Mouse (Mus musculus): ENCODE measurements around the gene Gm20547. TPM values are rescaled to one million over a fixed set of nuclear protein-coding genes. Genes with fewer than 3 reads are reported as not detected.

The Gm20547 gene
- total RNA-seq, 2 experiments from 2014 or later: not detected

DNA sequence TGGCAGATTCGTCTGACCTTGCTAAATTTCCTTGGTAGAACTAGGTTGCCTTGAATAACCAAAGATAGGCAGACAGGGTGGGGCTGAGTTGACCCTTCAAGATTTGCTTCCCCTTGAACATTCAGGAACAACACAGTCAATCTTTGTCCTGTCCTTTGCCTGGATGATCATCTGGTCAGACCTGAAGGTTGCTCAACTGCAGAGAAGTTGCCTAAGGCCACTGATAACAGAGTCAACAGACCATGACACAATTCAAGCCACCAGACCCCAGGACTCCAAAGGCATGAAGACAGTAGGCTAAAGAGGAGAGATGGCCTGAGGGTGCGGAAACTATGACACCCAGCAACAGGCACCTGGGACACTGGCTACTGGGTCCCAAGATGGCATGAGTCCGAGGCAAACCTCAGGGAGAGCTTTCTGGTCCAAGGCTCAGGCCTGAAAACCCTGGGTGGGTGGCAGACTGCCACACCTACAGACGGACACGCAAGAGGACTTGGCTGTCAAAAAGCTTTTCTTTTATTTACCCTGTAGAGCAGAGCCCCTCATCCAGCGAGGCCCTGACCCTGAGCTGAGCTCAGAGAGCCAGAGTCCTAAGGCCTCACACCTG lies 73.1 kb downstream of the Gm20547 start:
- ATAC-seq (ENCODE audit: poor library complexity, severe bottlenecking): no peak; the same call in 1 of the 2 replicates

DNA sequence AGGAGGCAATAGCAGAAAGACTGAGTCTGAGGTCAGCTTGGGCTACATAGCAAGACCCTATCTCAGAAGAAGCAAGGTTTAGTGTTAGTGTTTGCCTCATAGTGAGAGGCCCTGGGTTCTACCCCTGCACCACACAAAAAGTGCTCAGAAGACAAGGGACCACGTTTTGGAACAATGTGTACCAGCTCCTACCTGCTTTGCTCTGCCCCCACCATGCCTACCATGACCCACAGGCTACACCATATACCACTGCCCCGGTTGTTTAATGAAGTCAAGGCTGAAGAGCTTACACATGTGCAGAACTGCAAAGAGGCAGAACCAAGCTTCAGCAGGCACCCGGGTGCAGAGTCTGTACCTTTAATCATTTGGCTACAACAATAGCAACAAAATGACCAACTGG lies 74.7 kb downstream of the Gm20547 start:
- ATAC-seq (ENCODE audit: poor library complexity, severe bottlenecking): no peak

Other genes with a start within 250 kb of the Gm20547 start
Only the 30 nearest of the 37 such genes appear.
- gene Tnxb, start 211.5 kb downstream of the Gm20547 start, total RNA-seq (2015): 0.02 and 0.04 TPM in 2 replicates
- gene Tnxb, start 211.5 kb downstream of the Gm20547 start, total RNA-seq (2017): under 0.01 and 0.08 TPM in 2 replicates
- gene C4b, start 138.2 kb downstream of the Gm20547 start, total RNA-seq (2015): 0.52 and 1.7 TPM in 2 replicates
- 0.37 TPM in 1 of 2 replicates, not detected in the other for gene C4b, start 138.2 kb downstream of the Gm20547 start, total RNA-seq (2017)
- not detected in 2 replicates for gene Cyp21a1, start 77.5 kb downstream of the Gm20547 start, total RNA-seq (2015)
- gene Cyp21a1, start 77.5 kb downstream of the Gm20547 start, total RNA-seq (2017): not detected in 2 replicates
- gene Stk19, start 45.1 kb downstream of the Gm20547 start, total RNA-seq (2015): 17.5 and 21.8 TPM in 2 replicates
- 24.7 and 33.7 TPM in 2 replicates for gene Stk19, start 45.1 kb downstream of the Gm20547 start, total RNA-seq (2017)
- gene Dxo, start 45.0 kb downstream of the Gm20547 start, total RNA-seq (2015): 22.4 and 28.5 TPM in 2 replicates
- 17.7 and 24.6 TPM in 2 replicates for gene Dxo, start 45.0 kb downstream of the Gm20547 start, total RNA-seq (2017)
- gene Skiv2l, start 31.8 kb downstream of the Gm20547 start, total RNA-seq (2015): 13.3 and 17.1 TPM in 2 replicates
- 34.8 and 43.5 TPM in 2 replicates for gene Skiv2l, start 31.8 kb downstream of the Gm20547 start, total RNA-seq (2017)
- 35.4 and 45.1 TPM in 2 replicates for gene Nelfe, start 31.7 kb downstream of the Gm20547 start, total RNA-seq (2015)
- 25.1 and 26.2 TPM in 2 replicates for gene Nelfe, start 31.7 kb downstream of the Gm20547 start, total RNA-seq (2017)
- gene Cfb, start 19.5 kb downstream of the Gm20547 start, total RNA-seq (2015): 2.3 and 7.1 TPM in 2 replicates
- 1.7 and 3.4 TPM in 2 replicates for gene Cfb, start 19.5 kb downstream of the Gm20547 start, total RNA-seq (2017)
- gene Zbtb12, start 2.6 kb downstream of the Gm20547 start, total RNA-seq (2015): 0.78 and 1.1 TPM in 2 replicates
- 0.98 and 1.0 TPM in 2 replicates for gene Zbtb12, start 2.6 kb downstream of the Gm20547 start, total RNA-seq (2017)
- 1.0 and 1.3 TPM in 2 replicates for gene C2, start 16.2 kb upstream of the Gm20547 start, total RNA-seq (2015)
- gene C2, start 16.2 kb upstream of the Gm20547 start, total RNA-seq (2017): 0.22 TPM in 1 of 2 replicates, not detected in the other
- 66.5 and 68.9 TPM in 2 replicates for gene Ehmt2, start 16.4 kb upstream of the Gm20547 start, total RNA-seq (2015)
- 75.4 and 75.7 TPM in 2 replicates for gene Ehmt2, start 16.4 kb upstream of the Gm20547 start, total RNA-seq (2017)
- gene Slc44a4, start 32.4 kb upstream of the Gm20547 start, total RNA-seq (2015): 0.33 TPM in 1 of 2 replicates, not detected in the other
- 0.12 TPM in 1 of 2 replicates, not detected in the other for gene Slc44a4, start 32.4 kb upstream of the Gm20547 start, total RNA-seq (2017)
- 18.1 and 22.9 TPM in 2 replicates for gene Neu1, start 49.2 kb upstream of the Gm20547 start, total RNA-seq (2015)
- 23.4 and 23.7 TPM in 2 replicates for gene Neu1, start 49.2 kb upstream of the Gm20547 start, total RNA-seq (2017)
- gene Hspa1b, start 77.2 kb upstream of the Gm20547 start, total RNA-seq (2015): 14.9 and 22.6 TPM in 2 replicates
- 23.0 and 30.6 TPM in 2 replicates for gene Hspa1b, start 77.2 kb upstream of the Gm20547 start, total RNA-seq (2017)
- not detected in 2 replicates for gene Gm20481, start 87.9 kb upstream of the Gm20547 start, total RNA-seq (2015)
- not detected in 2 replicates for gene Gm20481, start 87.9 kb upstream of the Gm20547 start, total RNA-seq (2017)
- gene Hspa1a, start 90.1 kb upstream of the Gm20547 start, total RNA-seq (2015): 10.8 and 12.4 TPM in 2 replicates
- 29.2 and 32.0 TPM in 2 replicates for gene Hspa1a, start 90.1 kb upstream of the Gm20547 start, total RNA-seq (2017)
- gene Hspa1l, start 90.7 kb upstream of the Gm20547 start, total RNA-seq (2015): not detected in 2 replicates
- gene Hspa1l, start 90.7 kb upstream of the Gm20547 start, total RNA-seq (2017): 0.22 TPM in 1 of 2 replicates, not detected in the other
- gene Lsm2, start 99.8 kb upstream of the Gm20547 start, total RNA-seq (2015): 85.8 and 141 TPM in 2 replicates
- gene Lsm2, start 99.8 kb upstream of the Gm20547 start, total RNA-seq (2017): 13.2 and 31.2 TPM in 2 replicates
- gene Vars, start 118.9 kb upstream of the Gm20547 start, total RNA-seq (2015): 42.2 and 61.8 TPM in 2 replicates
- 110 and 165 TPM in 2 replicates for gene Vars, start 118.9 kb upstream of the Gm20547 start, total RNA-seq (2017)
- 0.07 TPM in 1 of 2 replicates, not detected in the other for gene Vwa7, start 134.5 kb upstream of the Gm20547 start, total RNA-seq (2015)
- 0.11 TPM in 1 of 2 replicates, not detected in the other for gene Vwa7, start 134.5 kb upstream of the Gm20547 start, total RNA-seq (2017)
- gene Sapcd1, start 146.0 kb upstream of the Gm20547 start, total RNA-seq (2015): 1.4 and 1.5 TPM in 2 replicates
- gene Sapcd1, start 146.0 kb upstream of the Gm20547 start, total RNA-seq (2017): 0.22 TPM in 1 of 2 replicates, not detected in the other
- gene Msh5, start 164.7 kb upstream of the Gm20547 start, total RNA-seq (2015): 7.4 and 7.5 TPM in 2 replicates
- 3.6 and 6.3 TPM in 2 replicates for gene Msh5, start 164.7 kb upstream of the Gm20547 start, total RNA-seq (2017)
- gene Clic1, start 167.9 kb upstream of the Gm20547 start, total RNA-seq (2015): 415 and 463 TPM in 2 replicates
- gene Clic1, start 167.9 kb upstream of the Gm20547 start, total RNA-seq (2017): 386 and 405 TPM in 2 replicates
- 2.2 and 3.1 TPM in 2 replicates for gene Ddah2, start 177.0 kb upstream of the Gm20547 start, total RNA-seq (2015)
- 1.2 and 2.7 TPM in 2 replicates for gene Ddah2, start 177.0 kb upstream of the Gm20547 start, total RNA-seq (2017)
- gene Ly6g6c, start 183.3 kb upstream of the Gm20547 start, total RNA-seq (2015): not detected in 2 replicates
- not detected in 2 replicates for gene Ly6g6c, start 183.3 kb upstream of the Gm20547 start, total RNA-seq (2017)
- not detected in 2 replicates for gene Mpig6b, start 184.1 kb upstream of the Gm20547 start, total RNA-seq (2015)
- gene Mpig6b, start 184.1 kb upstream of the Gm20547 start, total RNA-seq (2017): not detected in 2 replicates
- not detected in 2 replicates for gene Ly6g6e, start 194.9 kb upstream of the Gm20547 start, total RNA-seq (2015)
- not detected in 2 replicates for gene Ly6g6e, start 194.9 kb upstream of the Gm20547 start, total RNA-seq (2017)
- not detected in 2 replicates for gene Ly6g6d, start 196.0 kb upstream of the Gm20547 start, total RNA-seq (2015)
- gene Ly6g6d, start 196.0 kb upstream of the Gm20547 start, total RNA-seq (2017): not detected in 2 replicates
- not detected in 2 replicates for gene Ly6g6f, start 203.6 kb upstream of the Gm20547 start, total RNA-seq (2015)
- not detected in 2 replicates for gene Ly6g6f, start 203.6 kb upstream of the Gm20547 start, total RNA-seq (2017)
- gene Abhd16a, start 207.2 kb upstream of the Gm20547 start, total RNA-seq (2015): 17.6 and 21.3 TPM in 2 replicates
- 18.0 and 20.4 TPM in 2 replicates for gene Abhd16a, start 207.2 kb upstream of the Gm20547 start, total RNA-seq (2017)